Mouse (Mus musculus) CD4-positive helper T cell, adult 2 months (primary cell): ENCODE measurements around the gene Snrpn.
"Not testable (repeated sequence)": the region's sequence is repeated elsewhere in the genome, so short reads cannot be mapped to it uniquely, and the experiment has no call there.

Source experiments
- DNase-seq: peaks from one replicate; pipeline ENCODE4 v3.0.0-alpha.2; 2012; ENCODE audit warnings: low read depth, missing footprints, low spot score

The Snrpn gene

DNA sequence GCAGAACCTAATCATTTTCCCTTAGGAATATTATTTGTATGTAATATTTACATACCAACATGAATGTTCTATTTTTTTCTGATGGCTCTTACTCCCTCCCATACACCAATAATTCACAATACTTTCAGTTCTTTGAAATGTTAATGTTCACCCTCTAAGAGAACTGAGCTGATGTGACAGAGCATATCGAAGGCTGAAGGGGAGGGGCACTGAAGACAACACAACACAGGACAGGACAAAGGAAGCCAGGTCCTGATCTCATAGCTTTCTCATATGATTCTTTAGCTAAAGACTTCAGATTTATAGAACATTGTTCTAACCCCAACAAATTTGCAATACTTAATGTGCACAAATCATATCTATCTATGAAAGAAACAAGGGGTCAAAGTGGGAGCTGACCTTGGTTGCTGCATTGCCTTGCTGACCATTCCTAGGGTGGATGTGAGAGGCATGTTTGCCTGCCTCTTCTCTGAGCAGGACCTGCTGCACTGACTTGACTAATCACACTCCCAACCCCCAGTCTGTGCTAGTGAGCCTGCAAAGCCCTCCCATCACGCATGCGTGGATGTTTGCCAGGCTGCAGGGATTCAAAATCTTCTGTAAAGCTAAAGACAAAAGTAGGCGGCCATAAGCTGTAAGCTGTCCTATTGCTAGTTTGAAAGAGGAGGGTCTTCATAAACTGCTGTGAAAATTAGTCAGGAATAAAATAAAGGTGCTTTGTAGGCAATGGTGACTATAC, at the start of gene Snrpn:
Gene Snrpn, minus strand, starts transcription at position 478 of the 739 bp plus-strand sequence.
- no peak for DNase-seq

DNA sequence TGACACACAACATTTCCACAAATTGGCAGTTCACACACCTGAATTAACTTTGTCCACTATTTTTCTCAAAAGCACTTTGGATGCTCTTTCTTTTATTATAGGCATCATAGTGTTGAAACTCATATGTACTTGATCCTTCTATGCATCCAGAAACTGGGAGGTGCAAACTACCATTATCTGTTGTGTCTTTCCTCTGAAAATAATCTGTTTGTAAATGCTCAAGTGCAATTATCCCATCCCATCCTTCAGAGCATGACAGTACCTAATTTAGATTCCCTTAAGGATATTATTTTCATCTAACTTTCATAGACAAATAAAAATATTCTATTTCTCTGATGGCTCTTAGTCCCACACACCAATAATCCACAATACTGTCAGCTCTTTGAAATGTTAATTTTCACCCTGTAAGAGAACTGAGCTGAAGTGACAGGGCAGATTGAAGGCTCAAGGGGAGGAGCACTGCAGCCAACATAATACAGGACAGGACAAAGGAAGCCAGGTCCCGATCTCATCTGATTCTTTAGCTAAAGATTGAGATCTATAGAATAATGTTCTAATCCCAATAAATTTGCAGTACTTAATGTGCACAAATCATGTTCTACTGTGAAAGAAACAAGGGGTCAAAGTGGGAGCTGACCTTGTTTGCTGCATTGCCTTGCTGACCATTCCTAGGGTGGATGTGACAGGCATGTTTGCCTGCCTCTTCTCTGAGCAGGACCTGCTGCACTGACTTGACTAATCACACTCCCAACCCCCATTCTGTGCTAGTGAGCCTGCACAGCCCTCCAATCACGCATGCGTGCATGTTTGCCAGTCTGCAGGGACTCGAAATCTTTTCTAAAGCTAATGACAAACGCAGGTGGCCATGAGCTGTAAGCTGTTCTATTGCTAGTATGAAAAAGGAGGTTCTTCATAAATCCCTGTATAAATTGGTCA, 30.5 kb upstream of the Snrpn start:
- no peak for DNase-seq

DNA sequence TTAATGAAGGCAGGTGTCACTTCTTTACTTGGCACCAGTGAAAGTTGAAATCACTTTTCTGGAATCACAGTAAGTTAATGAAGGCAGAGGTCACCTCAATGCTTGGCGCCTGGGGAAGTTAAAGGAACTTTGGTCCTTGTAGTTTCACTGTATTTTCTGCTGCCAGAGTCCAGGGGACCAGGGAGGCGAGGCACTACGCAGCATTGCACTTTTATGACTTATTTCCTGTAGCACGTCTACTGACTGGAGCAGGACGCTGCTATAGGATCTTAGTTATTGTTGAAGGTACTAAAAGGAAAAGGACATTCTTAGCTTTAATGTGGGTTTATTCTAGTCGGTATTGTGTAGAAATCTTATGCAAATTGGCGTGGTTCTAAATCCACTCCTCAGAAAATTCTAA, 14.7 kb downstream of the Snrpn start:
- DNase-seq: no peak

DNA sequence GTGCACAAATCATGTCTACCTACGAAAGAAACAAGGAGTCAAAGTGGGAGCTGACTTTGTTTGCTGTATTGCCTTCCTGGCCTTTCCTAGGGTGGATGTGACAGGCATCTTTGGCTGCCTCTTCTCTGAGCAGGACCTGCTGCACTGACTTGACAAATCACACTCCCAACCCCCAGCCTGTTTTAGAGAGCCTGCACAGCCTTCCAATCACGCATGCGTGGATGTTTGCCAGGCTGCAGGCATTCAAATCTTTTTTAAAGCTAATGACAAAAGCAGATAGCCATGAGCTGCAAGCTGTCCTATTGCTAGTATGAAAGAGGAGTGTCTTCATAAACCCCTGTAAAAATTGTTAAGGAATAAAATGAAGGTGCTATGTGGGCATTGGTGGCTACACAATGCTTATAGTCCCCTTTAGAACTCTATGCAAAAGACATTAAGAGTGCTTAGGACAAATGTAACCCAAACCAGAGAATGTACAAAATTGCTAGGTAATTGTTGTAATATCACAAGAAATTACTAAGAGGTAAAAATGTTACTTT, 16.9 kb downstream of the Snrpn start:
- DNase-seq: not testable (repeated sequence)

DNA sequence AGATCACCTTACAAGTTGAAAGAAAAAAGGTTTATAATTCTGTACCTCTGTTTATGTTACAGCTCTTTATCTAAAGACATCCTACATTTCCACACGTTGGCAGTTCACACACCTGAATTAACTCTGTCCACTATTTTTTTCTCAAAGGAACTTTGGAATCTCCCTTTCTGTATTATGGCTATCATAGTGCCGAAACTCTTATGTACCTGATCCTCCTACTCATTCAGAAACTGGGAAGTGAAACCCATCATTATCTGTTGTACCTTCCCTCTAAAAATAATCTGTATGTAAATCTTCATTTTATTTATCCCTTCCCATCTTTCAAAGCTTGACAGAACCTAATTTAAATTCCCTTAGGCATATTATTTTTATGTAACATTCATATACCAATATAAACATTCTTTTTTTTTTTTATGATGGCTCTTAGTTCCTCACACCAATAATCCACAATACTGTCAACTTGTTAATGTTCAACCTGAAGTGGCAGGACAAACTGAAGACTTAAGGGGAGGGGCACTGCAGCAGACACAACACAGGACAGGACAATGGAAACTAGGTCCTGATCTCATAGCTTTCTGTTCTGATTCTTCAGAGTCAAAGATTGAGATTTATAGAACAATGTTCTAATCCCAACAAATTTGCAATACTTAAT, 17.5 kb downstream of the Snrpn start:
- no peak for DNase-seq

DNA sequence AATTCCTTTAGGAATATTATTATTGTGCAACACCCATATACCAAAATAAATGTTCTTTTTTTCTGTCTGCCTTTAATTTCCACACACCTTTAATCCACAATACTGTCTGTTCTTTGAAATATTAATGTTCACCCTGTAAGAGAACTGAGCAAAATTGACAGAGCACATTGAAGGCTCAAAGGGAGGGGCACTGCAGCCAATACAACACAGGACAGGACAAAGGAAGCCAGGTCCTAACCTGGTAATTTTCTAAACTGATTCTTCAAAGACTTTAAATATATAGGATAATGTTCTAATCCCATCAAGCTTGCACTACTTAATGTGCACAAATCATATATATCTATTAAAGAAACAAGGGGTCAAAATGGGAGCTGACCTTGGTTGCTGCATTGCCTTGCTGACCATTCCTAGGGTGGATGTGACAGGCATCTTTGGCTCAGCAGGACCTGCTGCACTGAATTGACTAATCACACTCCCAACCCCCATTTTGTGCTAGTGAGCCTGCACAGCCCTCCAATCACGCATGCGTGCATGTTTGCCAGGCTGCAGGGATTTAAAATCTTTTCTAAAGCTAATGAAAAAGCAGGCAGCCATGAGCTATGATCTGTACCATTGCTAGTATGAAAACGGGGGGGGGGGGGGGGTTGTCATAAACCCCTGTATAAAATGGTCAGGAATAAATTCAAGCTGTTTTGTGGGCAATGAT, 42.7 kb downstream of the Snrpn start:
- no peak for DNase-seq

DNA sequence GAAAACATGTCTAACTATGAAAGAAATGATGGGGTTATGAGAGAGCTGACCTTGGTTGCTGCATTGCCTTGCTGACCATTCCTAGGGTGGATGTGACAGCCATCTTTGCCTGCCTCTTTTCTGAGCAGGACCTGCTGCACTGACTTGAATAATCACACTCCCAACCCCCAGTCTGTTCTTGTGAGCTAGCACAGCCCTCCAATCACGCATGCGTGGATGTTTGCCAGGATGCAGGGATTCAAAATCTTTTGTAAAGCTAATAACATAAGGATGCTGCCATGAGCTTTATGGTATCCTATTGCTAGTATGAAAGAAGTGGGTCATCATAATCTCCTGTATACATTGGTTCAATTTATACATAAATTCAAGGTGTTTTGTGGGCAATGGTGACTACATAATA, 63.7 kb downstream of the Snrpn start:
- DNase-seq: no peak

DNA sequence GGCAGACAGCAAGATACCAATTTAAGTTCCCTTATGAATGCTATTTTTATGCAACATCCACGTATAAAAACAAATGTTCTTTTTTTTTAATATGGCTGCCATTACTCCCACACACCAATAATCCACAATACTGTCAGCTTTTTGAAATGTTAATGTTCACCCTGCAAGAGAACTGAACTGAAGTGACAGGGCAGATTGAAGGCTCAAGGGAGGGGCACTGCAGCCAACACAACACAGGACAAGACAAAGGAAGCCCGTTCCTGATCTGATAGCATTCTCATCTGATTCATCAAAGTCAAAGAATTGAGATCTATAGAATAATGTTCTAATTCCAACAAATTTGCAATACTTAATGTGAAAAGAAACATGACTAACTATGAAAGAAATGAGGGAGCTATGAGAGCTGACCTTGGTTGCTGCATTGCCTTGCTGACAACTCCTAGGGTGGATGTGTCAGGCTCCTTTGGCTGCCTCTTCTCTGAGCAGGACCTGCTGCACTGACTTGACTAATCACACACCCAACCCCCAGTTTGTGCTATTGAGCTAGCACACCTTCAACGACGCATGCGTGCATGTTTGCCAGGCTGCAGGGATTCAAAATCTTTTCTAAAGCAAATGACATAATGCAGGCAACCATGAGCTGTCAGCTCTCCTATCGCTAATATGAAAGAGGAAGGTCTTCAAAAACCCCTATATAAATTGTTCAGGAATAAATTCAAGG, 92.4 kb downstream of the Snrpn start:
- no peak for DNase-seq

DNA sequence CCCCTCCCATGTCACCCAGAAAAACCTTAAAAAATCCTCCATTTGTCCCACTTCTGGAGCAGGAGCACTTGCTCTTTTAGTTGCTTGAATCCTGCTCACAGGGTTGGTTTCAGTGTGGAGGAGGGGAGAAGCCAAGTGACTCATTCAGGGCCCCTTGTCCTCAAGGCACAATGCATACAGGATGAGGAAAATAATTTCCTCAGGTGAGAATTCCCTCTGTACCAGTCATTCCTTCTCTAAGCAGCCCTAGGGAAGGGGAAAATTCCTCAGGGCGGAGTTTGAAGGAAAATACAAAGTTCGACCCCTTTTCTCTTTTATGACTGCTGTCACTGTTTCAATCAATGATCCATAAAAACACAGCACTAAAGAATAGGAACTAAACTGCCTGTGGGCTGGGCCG, 126.8 kb downstream of the Snrpn start:
- DNase-seq: no peak

DNA sequence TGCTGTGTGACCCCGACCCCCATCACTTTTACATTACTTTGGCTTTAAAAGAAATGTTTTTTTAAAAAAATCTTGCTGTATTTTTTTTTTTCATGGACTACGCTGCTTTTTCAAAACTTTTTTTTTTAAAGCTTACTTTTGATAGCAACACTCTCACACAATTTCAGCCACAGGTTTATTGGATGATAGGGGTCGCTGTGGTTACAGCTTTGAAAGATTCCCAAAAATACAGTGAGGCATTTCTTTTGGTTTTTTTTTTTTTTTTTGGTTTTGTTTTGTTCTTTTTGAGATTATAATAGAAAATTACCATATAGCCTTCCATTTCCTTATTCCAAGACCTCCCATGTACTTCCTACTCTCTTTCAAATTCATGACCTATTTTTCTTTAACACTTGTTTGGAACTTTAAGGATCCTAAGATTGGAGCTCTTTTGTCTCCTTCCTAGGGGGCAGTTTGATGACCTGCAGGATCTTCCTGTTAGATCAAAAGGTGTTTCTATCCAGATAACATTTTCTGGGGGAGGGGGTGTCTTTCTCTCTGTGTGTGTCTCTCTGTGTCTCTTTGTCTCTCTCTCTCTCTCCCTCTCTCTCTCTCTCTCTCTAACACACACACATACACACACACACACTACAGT, 132.2 kb downstream of the Snrpn start:
- DNase-seq: no peak

DNA sequence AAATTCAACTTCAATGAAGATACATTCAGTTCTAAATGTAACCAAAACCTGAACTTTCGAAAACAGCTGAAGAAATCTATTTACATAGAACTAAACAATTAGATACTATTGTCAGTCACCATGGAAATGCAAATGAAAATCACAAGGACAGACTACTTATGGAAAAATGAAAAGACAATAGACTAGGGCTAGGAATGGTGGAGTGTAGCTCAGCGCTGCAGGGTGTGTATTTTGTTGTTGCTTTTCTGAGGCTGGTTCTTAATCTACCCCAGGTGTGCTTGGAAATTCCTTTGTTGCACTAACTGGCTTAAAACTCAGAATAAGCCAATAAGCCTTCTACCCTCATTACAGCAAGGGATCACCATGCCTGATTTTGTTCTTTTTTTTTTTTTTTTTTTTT, 133.8 kb downstream of the Snrpn start:
- DNase-seq: no peak

DNA sequence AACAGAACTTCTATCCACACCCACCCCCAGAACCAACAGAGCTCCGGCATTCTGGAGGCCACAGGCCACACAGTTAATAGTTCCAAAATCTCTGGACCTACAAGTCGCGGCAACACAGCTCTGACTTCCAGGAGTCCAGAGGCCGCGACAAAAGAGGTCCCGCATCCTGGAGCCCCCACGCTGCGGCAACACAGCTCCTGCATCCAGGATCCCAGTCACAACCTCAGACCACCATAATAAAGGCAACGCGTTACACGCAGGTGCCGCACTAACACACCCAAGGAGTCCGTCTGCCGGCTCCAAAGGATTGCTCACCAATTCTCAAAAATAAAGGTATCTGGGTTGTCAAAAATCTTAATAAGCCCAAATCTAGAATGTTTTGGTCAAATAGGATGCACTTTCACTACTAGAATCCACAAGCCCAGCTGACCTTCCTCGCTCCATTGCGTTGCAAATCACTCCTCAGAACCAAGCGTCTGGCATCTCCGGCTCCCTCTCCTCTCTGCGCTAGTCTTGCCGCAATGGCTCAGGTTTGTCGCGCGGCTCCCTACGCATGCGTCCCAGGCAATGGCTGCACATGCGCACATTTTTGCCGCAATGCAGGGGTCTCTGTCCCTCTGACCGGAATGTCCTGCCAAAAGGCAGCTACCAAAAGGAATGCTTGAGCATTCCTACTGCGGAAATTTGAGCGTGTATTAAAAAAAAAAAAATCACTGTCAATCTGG, 135.3 kb downstream of the Snrpn start, which contains the start of the genes Snurf and Gm38393:
Gene Snurf, minus strand, starts transcription at position 444 of the 725 bp plus-strand sequence.
Gene Gm38393, minus strand, starts transcription at position 459 of the 725 bp plus-strand sequence.
- DNase-seq: no peak

DNA sequence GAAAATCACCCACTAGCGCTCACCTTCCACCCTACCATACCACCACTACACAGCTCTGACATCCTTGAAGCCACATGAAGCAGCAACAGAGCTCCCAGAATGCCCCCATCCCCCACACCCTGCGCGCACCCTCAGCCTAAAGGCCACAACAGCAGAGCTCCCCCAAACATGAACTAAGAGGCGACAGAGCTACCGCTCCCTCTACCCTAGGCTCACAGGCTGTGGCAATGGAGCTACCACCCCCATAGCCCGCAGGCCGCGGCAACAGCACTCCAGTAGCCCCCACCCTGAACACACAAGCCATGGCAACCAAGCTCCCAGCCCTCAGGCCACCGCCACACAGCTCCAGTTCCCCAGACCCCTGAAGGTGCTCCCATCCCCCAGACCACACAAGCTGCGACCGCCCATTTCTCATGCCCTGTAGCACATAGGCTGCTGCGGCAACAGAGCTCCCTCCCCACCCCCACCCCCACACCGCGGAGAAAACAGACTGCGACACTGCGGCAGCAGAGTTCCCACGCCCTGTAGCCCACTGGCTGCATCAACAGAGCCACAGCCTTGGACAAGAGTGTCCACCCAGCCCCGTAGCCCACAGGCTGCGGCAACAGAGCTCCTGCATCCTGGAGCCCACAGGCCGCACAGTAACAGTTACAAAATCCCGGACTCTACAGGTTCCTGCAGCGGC, 136.0 kb downstream of the Snrpn start:
- no peak for DNase-seq

DNA sequence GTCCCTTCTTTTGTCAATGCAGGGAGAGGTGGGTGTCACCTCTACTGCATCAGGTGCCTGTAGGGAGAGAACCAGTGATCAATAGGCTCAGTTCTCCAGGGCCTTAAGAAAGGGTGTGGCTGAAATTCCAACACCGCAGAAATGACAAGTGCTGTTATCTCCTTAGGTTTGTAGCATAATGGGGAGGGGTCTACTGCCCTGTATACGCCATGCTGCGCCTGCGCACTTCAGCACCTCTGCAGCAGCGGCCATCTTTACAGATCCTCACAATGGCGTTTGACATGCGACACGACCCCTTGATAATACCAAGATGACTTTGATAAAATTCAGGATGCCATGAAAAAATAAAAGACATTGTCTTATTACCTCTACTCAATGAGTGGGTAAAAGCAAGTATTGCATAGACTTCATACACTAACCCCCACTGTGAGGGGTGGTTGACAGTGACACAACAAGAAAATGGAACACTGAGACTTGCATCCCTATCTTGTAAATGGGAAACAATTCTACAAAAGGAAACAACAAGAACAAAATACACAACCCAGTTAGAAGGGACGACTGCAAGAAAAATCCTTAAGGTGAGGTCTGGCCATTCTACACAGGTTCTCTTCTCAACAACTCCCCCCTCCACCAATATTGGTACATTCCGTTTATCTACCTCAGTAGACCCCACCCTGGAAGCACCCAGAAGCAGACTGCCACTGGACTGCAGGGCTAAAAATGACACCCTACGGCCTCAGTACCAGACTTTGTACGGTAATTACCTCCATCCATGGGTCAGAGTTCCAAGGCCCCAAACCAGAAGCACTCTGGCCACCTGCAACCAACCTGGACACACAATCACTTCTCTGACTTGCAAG, 136.8 kb downstream of the Snrpn start:
- no peak for DNase-seq

DNA sequence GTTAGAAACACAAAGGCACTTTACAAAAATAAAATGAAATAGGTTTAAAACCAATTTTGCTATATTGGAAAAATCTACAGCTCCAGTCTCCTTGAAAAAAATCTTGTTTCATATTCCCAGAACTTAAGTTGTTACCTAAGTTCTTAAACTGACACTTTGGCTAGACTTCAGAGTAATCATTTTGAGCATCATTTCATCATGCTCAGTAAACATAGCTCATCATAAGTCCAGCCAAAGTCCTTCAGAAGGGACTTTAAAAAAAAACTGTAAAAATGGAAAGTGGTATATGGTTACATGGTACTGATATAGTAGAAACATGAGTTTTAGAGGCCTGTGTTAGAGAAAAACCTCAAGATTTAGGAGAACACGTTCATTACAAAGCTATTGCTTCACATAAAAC, 161.4 kb downstream of the Snrpn start:
- no peak for DNase-seq
